Mouse (Mus musculus) adrenal gland, postnatal 36 days (tissue): ENCODE results near the gene Olfr1. TPM values are rescaled to one million over a fixed set of nuclear protein-coding genes. Genes with fewer than 3 reads are reported as not detected.

Source experiments
- DNase-seq, 2 experiments: peaks; one replicate each; pipeline ENCODE4 v3.0.0; 2021; ENCODE audit warnings: mixed read lengths in 1 of 2
- long read RNA-seq, 2 experiments: library from polyadenylated mRNA; stranded (forward); transcript quantifications; one replicate each; pipeline ENCODE4 v2.0.0; 2021; ENCODE audit warnings: borderline sequencing depth in 2 of 2
- total RNA-seq, 2 experiments: library from RNA; stranded (reverse); gene quantifications; 2 replicates each; pipeline ENCODE4 v1.2.3; 2021

Gene Olfr1
- total RNA-seq, result not detected
- long read RNA-seq, experiment 1, result 0 reads
- long read RNA-seq, experiment 2, result 0 reads

DNA sequence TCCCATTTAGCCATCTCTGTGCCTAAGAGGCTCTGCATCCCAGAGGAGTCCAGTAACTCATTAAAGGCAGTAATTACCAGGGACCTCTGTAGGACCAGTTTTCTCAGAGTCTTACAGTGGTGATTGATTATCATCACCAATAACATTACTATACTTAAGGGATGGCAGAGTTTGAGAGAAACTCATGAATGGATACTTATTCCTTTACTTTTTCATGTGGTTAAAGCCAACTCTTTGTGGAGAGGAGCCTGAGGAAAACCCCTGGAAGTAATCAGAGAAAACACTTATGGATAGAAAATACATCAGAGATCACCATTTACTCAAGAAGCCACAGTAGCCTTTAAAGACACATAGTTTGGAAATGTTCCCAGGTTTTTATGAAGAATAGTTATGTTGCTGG lies at the start of gene Olfr1:
Olfr1 (minus strand) TSS at position 101 of the 400 bp plus-strand sequence.
- DNase-seq, result no peak

DNA sequence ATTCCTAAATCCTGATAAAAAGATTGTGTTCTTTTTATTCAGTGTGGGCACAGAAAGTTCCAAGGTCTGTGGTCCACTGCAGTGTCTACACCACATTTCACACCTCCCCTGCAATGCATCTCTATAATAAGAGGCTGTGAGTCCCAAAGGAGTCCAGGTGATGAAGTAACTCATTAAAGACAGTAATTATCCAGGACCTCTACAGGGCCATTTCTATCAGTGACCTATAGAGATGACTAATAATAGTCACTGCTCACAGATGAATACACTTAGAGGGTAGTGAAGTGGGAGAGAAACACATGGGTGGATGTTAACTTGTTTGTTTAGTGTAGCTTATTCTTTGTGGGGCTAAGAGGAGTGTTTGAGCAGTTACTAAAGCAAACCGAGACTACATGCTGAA lies 29.0 kb upstream of the Olfr1 start, which contains the start of gene Olfr378:
Olfr378 (minus strand) TSS at position 101 of the 400 bp plus-strand sequence.
- no peak for DNase-seq

DNA sequence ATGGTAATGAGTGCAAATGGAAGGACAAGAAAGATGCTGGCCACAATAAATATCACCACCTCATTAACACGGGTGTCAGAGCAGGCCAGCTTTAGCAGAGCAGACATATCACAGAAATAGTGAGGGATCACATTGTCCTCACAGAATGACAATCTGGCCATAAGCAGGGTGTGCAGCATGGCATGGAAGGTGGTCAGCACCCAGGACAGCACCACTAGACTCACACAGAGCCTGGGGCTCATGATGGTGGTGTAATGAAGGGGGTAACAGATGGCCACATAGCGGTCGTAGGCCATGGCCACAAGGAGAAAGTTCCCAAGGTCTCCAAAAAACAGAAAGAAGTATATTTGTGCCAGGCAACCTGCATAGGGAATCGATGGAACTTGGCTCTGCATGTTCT lies 4.0 kb downstream of the Olfr1 start:
- DNase-seq, result peak in 1 of 2 experiments; percentile 2

DNA sequence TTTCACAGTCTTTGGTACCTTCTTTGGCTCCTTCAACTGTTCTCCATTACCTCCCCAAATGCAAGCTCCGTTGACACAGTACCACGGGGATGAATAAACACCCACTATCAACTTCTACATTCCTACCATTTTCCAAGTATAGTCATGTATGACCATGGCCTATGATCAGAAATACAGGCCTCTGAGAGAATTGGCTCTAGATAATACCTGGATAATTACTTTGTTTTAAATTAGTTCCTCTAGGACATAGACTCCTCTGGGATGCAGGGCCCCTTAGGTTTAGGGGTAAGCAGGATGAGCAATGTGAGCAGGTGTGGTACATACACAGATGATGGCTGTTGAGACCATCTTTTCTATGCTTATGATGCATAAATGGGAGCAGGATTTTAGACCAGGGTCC lies 28.5 kb downstream of the Olfr1 start, which contains the start of gene Olfr376:
Olfr376 (plus strand) TSS at position 301 of the 400 bp plus-strand sequence.
- DNase-seq, result no peak

DNA sequence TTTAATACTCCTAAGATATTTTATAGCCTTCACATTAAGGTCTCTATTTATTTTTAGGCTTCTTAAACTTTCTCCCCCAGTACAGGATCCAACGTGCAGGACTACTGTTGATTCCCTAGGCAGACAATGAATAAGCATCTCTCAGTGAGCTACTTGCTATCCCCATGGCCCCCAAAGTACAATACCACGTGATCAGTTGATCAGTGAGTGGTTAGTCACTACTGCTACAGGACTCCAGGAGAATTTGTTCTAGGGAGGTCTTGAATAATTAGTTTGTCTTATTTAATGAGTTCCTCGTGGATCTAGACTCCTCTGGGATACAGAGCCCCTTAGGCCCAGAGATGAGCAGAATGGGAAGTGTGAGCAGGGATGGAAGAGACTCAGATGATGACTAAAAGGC lies 48.9 kb downstream of the Olfr1 start, which contains the start of gene Olfr20:
Olfr20 (plus strand) TSS at position 301 of the 400 bp plus-strand sequence.
- no peak for DNase-seq

Other genes with a start within 250 kb of the Olfr1 start
- 1 to 10 TPM; 5.1 to 6.5 TPM for gene P2rx5, start 239.2 kb downstream of the Olfr1 start, total RNA-seq
- gene Emc6, start 222.6 kb downstream of the Olfr1 start, total RNA-seq, result 10 to 100 TPM; 83.0 to 85.0 TPM
- 10 to 100 TPM; 74.5 to 79.4 TPM for gene Tax1bp3, start 222.5 kb downstream of the Olfr1 start, total RNA-seq
- gene Ctns, start 200.6 kb downstream of the Olfr1 start, total RNA-seq, result 10 to 100 TPM; 14.3 to 16.8 TPM
- gene Shpk, start 200.2 kb downstream of the Olfr1 start, total RNA-seq, result 10 to 100 TPM in 1 of 2 experiments, 1 to 10 TPM in 1; 8.8 to 13.2 TPM
- gene Trpv1, start 165.3 kb downstream of the Olfr1 start, total RNA-seq, result under 1 TPM; 0.13 to 0.36 TPM
- gene Trpv3, start 132.2 kb downstream of the Olfr1 start, total RNA-seq, result under 1 TPM; 0.07 to 0.20 TPM
- 10 to 100 TPM; 10.5 to 10.8 TPM for gene Aspa, start 70.0 kb downstream of the Olfr1 start, total RNA-seq
- gene Gm49340, start 69.9 kb downstream of the Olfr1 start, total RNA-seq, result not detected
- 1 to 10 TPM; 1.0 to 1.1 TPM for gene Spata22, start 69.9 kb downstream of the Olfr1 start, total RNA-seq
- gene Olfr20, start 48.8 kb downstream of the Olfr1 start, total RNA-seq, result under 1 TPM in 1 of 2 experiments, not detected in 1; 0.26 TPM
- not detected for gene Olfr376, start 28.4 kb downstream of the Olfr1 start, total RNA-seq
- gene Olfr378, start 28.9 kb upstream of the Olfr1 start, total RNA-seq, result not detected
- gene Olfr380, start 57.9 kb upstream of the Olfr1 start, total RNA-seq, result not detected
- gene Olfr381, start 92.0 kb upstream of the Olfr1 start, total RNA-seq, result not detected
- not detected for gene Olfr382, start 117.6 kb upstream of the Olfr1 start, total RNA-seq
- gene Olfr385, start 193.4 kb upstream of the Olfr1 start, total RNA-seq, result not detected
- gene Olfr384, start 199.0 kb upstream of the Olfr1 start, total RNA-seq, result not detected